Mouse (Mus musculus): ENCODE results near the gene Actr3b.

DNA sequence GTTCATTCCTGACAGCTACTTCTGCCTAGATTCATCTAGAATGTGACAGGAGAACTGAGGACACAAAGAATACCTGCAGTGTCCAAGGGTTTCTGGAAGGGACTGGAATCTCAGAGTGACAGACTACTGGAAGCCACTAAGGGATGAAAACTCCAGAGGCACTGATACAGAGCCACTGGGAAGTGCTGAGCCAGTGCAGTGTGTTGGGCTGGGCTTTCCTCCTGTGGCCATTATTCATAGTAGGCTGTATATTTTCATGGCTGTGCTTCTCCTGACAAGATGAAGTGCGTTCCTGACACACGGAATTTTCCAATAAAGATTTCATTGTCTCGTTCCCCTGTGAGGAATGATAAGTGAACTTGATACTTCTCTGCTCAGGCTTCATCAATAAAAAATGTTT, 126.9 kb downstream of the Actr3b start:
- TF ChIP-seq CTCF (IDR thresholded peaks at IDR 0.05; ENCODE audit: borderline replicate concordance, extremely low read depth, insufficient read depth, insufficient read length) (no peak), POLR2A (IDR thresholded peaks at IDR 0.05; ENCODE audit: borderline replicate concordance, extremely low read depth, insufficient read depth, insufficient read length, poor library complexity, severe bottlenecking) (no peak)

Measured in brain, embryonic 14.5 days (tissue).